Mouse (Mus musculus): ENCODE data around the gene Calr. TPM values are rescaled to one million over a fixed set of nuclear protein-coding genes. Genes with fewer than 3 reads are reported as not detected.

Gene Calr
- total RNA-seq, 2 experiments from 2014 or later: 444 to 464 TPM

DNA sequence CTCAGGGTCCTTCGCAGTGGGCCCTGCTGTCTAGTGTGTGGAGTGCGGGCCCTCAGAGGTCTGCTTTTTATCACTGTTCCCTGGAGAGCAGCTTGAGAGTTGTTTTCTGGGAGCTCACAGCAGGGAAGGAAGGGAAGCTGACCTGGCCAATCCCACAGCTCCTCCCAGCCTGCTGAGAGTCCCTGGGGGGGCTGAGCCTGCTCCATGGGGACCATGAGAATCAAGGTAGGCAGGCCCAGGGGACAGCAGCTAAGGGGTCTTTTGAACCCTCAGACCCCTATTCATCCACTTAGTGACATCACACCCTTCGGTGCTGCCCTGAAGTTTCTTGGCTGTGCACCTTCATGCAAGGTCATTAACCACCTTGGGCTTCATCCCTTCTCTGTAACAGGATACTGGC lies 24.0 kb downstream of the Calr start, which contains the start of gene Dand5:
Dand5 (minus strand) TSS at position 101 of the 400 bp plus-strand sequence.
- DNase-seq (ENCODE audit: low spot score in 2 of 2): no peak

DNA sequence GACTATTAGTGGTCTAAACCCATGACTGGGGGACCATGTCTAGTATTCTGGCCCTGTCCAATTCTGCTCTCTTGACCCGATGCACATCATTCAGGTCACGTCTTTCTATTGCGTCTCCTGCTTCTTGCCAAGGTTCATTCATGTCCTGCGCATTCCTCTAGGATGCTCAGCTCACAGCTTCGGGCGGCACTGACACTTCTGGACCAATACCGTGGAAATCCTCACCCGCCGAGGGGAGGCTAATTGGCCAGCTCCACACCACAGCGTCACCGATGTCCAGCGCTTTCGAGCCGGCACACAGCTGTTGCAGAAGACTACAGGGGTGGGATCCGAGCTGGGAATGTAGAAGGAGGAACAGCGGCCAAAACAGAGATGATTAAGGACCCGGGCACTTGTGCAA lies 30.6 kb downstream of the Calr start:
- DNase-seq (ENCODE audit: low spot score in 2 of 2): peak in 1 of 2 experiments; percentile 17

GRCm38 (mm10) chr8:84815547-84815946 lies 31.2 kb downstream of the Calr start:
- DNase-seq (ENCODE audit: low spot score in 2 of 2): peak; percentile 99 to 100

- peak; percentile 72 to 76 for DNase-seq (ENCODE audit: low spot score in 2 of 2)
These were observed 31.9 kb downstream of the Calr start for GRCm38 (mm10) chr8:84814555-84815441.

DNA sequence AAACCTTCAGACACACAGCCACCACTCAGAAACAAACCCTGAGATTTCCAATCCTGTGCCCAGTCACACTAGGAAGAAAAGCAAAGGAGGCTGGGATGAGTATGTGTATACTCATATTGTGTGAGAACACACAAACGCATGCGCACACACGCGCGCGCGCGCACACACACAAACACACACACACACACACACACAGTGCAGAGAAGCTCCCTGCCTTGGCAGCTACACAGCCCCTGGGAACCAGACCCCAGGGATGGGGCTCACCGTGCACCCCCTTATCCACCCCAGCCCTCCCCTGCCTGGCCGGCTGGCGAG lies 32.5 kb downstream of the Calr start:
- DNase-seq (ENCODE audit: low spot score in 2 of 2): no peak

GRCm38 (mm10) chr8:84813830-84814229 lies 32.9 kb downstream of the Calr start:
- DNase-seq (ENCODE audit: low spot score in 2 of 2): peak in 1 of 2 experiments; percentile 19

- peak; percentile 92 to 93 for DNase-seq (ENCODE audit: low spot score in 2 of 2)
These were observed 33.7 kb downstream of the Calr start for GRCm38 (mm10) chr8:84813059-84813458.

DNA sequence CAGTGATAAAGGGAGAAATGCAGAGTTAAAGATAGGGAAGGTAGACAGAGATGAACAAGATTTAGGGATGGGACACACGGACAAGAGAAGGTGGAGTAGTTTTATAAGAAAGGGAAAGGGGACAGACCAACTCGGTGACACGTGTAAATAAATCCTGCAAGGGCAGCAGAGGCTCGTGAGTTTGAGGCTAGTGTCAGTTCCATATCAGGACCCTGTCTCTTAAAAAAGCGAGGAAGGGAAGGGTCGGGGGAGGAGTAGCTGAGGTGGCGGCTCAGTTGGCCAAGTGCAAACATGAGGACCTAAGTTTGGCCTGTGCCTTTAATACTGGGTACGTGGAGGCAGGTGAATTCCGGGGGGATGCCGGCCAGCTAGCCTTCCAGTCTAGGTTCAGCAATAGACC lies 35.4 kb downstream of the Calr start:
- no peak for DNase-seq (ENCODE audit: low spot score in 2 of 2)

GRCm38 (mm10) chr8:84810896-84811295 lies 35.8 kb downstream of the Calr start:
- DNase-seq (ENCODE audit: low spot score in 2 of 2): peak; percentile 100

GRCm38 (mm10) chr8:84809941-84810280 lies 36.8 kb downstream of the Calr start:
- DNase-seq (ENCODE audit: low spot score in 2 of 2): no peak

GRCm38 (mm10) chr8:84809109-84809940 lies 37.4 kb downstream of the Calr start:
- no peak for DNase-seq (ENCODE audit: low spot score in 2 of 2)

GRCm38 (mm10) chr8:84806031-84806430 lies 40.7 kb downstream of the Calr start:
- DNase-seq (ENCODE audit: low spot score in 2 of 2): no peak

DNA sequence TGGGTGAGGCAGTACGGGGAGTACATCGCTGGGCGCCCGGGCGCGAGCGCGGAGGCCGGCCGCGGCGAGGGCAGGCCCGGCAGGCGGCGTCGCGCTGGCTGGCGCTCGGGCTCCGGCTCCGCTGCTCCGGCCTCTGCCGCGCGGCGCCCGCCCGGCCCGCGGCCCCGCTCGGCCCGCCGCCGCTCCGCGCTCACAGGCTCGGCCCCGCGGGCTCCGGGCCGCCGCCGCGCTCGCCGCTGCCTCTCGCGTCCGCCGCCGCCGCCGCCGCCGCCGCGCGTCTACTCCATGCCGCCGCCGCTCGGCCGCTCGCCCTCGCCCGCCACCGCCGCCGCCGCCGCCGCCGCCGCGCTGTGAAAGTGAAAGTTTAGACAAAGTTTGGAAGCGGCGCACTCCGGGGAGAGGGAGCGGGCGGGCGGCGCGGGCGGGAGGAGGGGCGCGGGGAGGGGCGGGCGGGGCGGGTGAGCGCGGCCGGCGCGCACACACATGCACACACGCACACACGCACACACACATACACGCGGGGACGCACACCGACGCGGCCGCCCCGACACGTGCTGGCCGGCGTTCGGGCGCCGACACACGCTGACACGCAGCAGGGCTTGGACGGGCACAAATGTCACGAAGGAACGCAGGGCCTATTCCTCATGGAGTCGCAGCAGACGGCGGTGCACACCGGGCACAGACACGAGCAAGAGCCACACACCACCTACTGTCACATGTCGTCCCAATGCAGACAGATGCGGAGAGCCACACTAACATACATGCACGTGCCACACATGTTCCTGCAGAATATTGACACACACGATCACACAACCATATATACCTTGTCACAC lies 46.5 kb downstream of the Calr start, which contains the start of gene Nfix:
Nfix (minus strand) TSS at position 346 of the 833 bp plus-strand sequence.
- DNase-seq (ENCODE audit: low spot score in 2 of 2): peak; percentile 68 to 72

GRCm38 (mm10) chr8:84799136-84799931 lies 47.4 kb downstream of the Calr start:
- DNase-seq (ENCODE audit: low spot score in 2 of 2): peak; percentile 68 to 77

GRCm38 (mm10) chr8:84798446-84799135 lies 48.1 kb downstream of the Calr start:
- no peak for DNase-seq (ENCODE audit: low spot score in 2 of 2)

DNA sequence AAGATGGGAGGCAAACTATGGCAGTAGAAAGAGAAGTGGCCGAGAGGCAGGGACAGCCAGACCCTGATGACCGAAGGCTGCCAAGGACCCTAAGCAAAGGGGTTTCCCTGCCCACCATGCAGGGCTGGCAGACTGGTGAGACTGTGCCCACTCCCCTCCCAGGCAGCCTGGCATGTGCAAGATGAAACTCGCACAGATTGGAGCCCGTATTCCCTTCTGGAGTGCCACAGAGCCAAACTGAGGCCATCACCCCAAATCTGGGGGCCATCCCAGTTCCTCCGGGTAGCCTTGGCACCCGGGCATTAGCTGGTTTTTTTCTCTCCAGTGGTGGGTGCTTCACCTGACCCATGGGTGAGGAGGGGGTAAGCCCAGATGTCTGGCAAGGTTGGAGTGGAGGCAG lies 48.8 kb downstream of the Calr start:
- DNase-seq (ENCODE audit: low spot score in 2 of 2): peak; percentile 72 to 77

GRCm38 (mm10) chr8:84797256-84797797 lies 49.4 kb downstream of the Calr start:
- DNase-seq (ENCODE audit: low spot score in 2 of 2): peak; percentile 40 to 48

- DNase-seq (ENCODE audit: low spot score in 2 of 2): peak; percentile 65 to 73
These were observed 52.2 kb downstream of the Calr start for GRCm38 (mm10) chr8:84794486-84794885.

- peak; percentile 80 to 84 for DNase-seq (ENCODE audit: low spot score in 2 of 2)
These were observed 52.8 kb downstream of the Calr start for GRCm38 (mm10) chr8:84793791-84794485.

Data from layer of hippocampus, postnatal 10 days (tissue).